Comparison of ENCODE assay signal across 8 mouse cellular contexts in the genomic region with DNA sequence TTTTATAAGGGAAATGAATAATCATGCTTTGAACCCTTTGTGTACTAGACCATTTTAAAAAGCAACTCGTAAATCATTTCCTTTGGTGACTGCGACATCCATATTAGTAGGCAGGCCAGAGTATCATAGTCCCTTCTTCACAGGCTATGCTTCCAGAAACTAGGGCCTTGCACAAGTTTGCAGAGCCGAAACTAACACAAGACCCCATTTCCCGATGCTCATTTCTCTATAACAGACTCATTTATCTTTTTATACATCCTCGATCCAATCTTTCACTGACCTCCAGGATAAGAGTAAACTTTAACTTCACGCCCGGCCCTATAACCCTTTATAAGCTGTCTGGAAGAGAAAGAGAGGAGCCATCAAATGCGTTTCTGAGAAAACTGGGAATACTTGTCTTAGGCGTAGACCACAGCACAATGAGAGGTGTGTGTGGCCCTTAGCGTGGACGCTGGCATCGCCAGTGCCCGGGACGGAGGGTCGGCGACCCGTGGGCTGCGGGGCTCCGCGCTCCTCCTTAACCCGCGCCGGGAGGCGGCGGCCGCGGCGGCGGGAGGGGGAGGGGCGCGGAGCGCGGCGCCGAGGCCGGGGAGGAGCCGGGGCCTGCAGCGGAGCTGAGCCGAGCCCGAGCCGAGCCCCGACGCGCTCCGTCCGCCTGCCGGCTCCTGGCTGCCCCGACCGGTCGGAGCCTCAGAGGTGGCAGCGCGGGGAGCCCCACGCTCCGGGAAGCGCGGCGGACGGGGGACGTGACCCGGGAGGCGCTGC. TPM values are rescaled to one million over a fixed set of nuclear protein-coding genes. Genes with fewer than 3 reads are reported as not detected.
DNase-seq lines count a peak whose midpoint lies in the region; ATAC-seq and TF ChIP-seq lines count a peak whose summit lies in the region.

A gene (plus strand): TSS at position 609 of the 765 bp plus-strand sequence.

- no peak; a peak in 2 of 4 replicates for TF ChIP-seq POLR2A in MEL (IDR thresholded peaks at IDR 0.05; ENCODE audit: control insufficient read depth in 1 of 2, insufficient read depth in 1 of 2, low read depth in 1 of 2, low read length in 2 of 2, poor library complexity in 1 of 2)

- TF ChIP-seq CTCF in MEL (IDR thresholded peaks at IDR 0.05 in 2 of 3, conservative IDR thresholded peaks at IDR 0.05 in 1 of 3; ENCODE audit: control insufficient read depth in 1 of 3, insufficient read depth in 1 of 3, low read depth in 2 of 3, low read length in 3 of 3, poor library complexity in 1 of 3, severe bottlenecking in 1 of 3): no peak
- TF ChIP-seq CTCF in lung, postnatal 0 days (IDR thresholded peaks at IDR 0.05): no peak

- peak within 1 kb of the TSS; percentile 69 for H3K27ac ChIP-seq in MEL (ENCODE audit: control insufficient read depth, low read depth, low read length)
- H3K27ac ChIP-seq in lung, postnatal 0 days (ENCODE audit: low read length): peak within 1 kb of the TSS; percentile 90

- H3K79me2 ChIP-seq in MEL (ENCODE audit: control insufficient read depth, insufficient read depth, low read length, poor library complexity): peaks cover 12% of the 10 kb centered on the region

- peak; percentile 70 for DNase-seq in MEL (ENCODE audit: low read depth, low spot score)
- peak; percentile 69 for DNase-seq in cerebellum, adult 8-10 months
- DNase-seq in forelimb bud, embryonic 11.5 days (ENCODE audit: low read depth, low spot score): peak; percentile 41
- DNase-seq in layer of hippocampus, adult 9-11 months: peak; percentile 55
- peak; percentile 85 for DNase-seq in lung, postnatal 0 days (ENCODE audit: low spot score)
- peak; percentile 57 for DNase-seq in ovary, postnatal 10 days (ENCODE audit: low spot score)
- peak; percentile 72 for DNase-seq in thymus, postnatal 25 days

- H3K27me3 ChIP-seq in MEL (ENCODE audit: control insufficient read depth in 1 of 2, insufficient read depth in 2 of 2, low read length in 2 of 2): no peaks in the 10 kb centered on the region
- no peaks in the 10 kb centered on the region for H3K27me3 ChIP-seq in lung, postnatal 0 days (replicated peaks; ENCODE audit: insufficient read depth, low read length)

- 2% methylated on average over 43 of the region's 61 CpGs for WGBS in lung, postnatal 0 days

- H3K9ac ChIP-seq in MEL (ENCODE audit: control insufficient read depth, low read depth, low read length, poor library complexity, severe bottlenecking): peak within 1 kb of the TSS; percentile 97
- H3K9ac ChIP-seq in lung, postnatal 0 days (replicated peaks; ENCODE audit: low read depth): peak within 1 kb of the TSS; percentile 95

- peak within 1 kb of the TSS; percentile 92 for H3K4me2 ChIP-seq in lung, postnatal 0 days (replicated peaks; ENCODE audit: low read depth, low read length)

- TF ChIP-seq RAD21 in MEL (IDR thresholded peaks at IDR 0.05; ENCODE audit: low read depth, low read length): no peak

- H3K4me1 ChIP-seq in MEL (ENCODE audit: control insufficient read depth in 1 of 2, insufficient read depth in 2 of 2, low read length in 2 of 2): peaks cover 18 to 27% of the 10 kb centered on the region in 2 experiments
- peaks cover 20% of the 10 kb centered on the region for H3K4me1 ChIP-seq in lung, postnatal 0 days (ENCODE audit: insufficient read depth, low read depth, low read length)

- ATAC-seq in hematopoietic stem cell, adult 5-6 weeks (replicated peaks in 1 of 2; ENCODE audit: insufficient read depth in 1 of 2, low FRiP score in 2 of 2, low TSS enrichment in 1 of 2, low read depth in 1 of 2, poor library complexity in 2 of 2, severe bottlenecking in 2 of 2): peak; percentile 53 to 72
- peak; percentile 96 for ATAC-seq in lung, postnatal 0 days

- TF ChIP-seq EP300 in MEL (IDR thresholded peaks at IDR 0.05; ENCODE audit: low read depth in 1 of 2, low read length in 2 of 2): no peak
- no peak for TF ChIP-seq EP300 in lung, postnatal 0 days (IDR thresholded peaks at IDR 0.05)

- no peaks in the 10 kb centered on the region for H3K9me3 ChIP-seq in MEL (replicated peaks; ENCODE audit: insufficient read depth, low read length)
- no peaks in the 10 kb centered on the region for H3K9me3 ChIP-seq in lung, postnatal 0 days (ENCODE audit: low read length)

- peaks cover 0 to 26% of the 10 kb centered on the region in 2 experiments; a peak in 2 of 4 replicates for H3K36me3 ChIP-seq in MEL (ENCODE audit: control insufficient read depth in 1 of 2, insufficient read depth in 2 of 2, low read length in 2 of 2)
- H3K36me3 ChIP-seq in lung, postnatal 0 days (ENCODE audit: insufficient read depth, low read length): no peaks in the 10 kb centered on the region

- peak within 1 kb of the TSS; percentile 98 to 99 for H3K4me3 ChIP-seq in MEL (ENCODE audit: control insufficient read depth in 1 of 2, insufficient read depth in 1 of 2, low read depth in 2 of 2, low read length in 2 of 2)
- peak within 1 kb of the TSS; percentile 88 for H3K4me3 ChIP-seq in lung, postnatal 0 days (ENCODE audit: low read depth, low read length)

TF ChIP-seq in MEL, 35 proteins besides CTCF, POLR2A, EP300 and RAD21:
- TF ChIP-seq TAL1 (IDR thresholded peaks at IDR 0.05; ENCODE audit: low read length) (no peak), ZNF384 (IDR thresholded peaks at IDR 0.05; ENCODE audit: low read depth, low read length) (no peak), TCF12 (IDR thresholded peaks at IDR 0.05; ENCODE audit: low read depth, low read length) (0 out of 2 replicates have a peak, but pooled peaks have one; percentile 23), POLR2AphosphoS2 (IDR thresholded peaks at IDR 0.05; ENCODE audit: low read length) (no peak), UBTF (IDR thresholded peaks at IDR 0.05; ENCODE audit: borderline replicate concordance, insufficient read depth, low read depth, low read length) (peak; percentile 78; the same call in 1 of the 2 replicates), NELFE (IDR thresholded peaks at IDR 0.05; ENCODE audit: low read depth, low read length) (0 out of 2 replicates have a peak, but pooled peaks have one; percentile 21), GATA1 (IDR thresholded peaks at IDR 0.05; ENCODE audit: low read depth, low read length) (no peak)
TF ChIP-seq in MEL: peak in this region for 3.

RNA-seq across cellular contexts. Expression of the gene that starts here (rescaled TPM):
- 2.0 and 2.2 TPM in 2 replicates for total RNA-seq in MEL (2012; rRNA removed)
- polyA plus RNA-seq in MEL (2012; ENCODE audit: insufficient read depth in 1 of 2, insufficient read length in 2 of 2, low read depth in 1 of 2, low replicate concordance in 2 of 2, missing spikeins in 1 of 2): 1 to 10 TPM in 1 of 2 experiments, not detected in 1; 8.6 TPM
- 8.9 and 9.7 TPM in 2 replicates for total RNA-seq in hematopoietic stem cell, adult 5-6 weeks (2017)
- polyA plus RNA-seq in lung, postnatal 0 days (2015; fragmentation: Nextera tagmentation; extraction: Ambion mirVana): 5.5 and 6.1 TPM in 2 replicates

Comparison
In these comparisons a context has a peak if more than half of its experiments do, and no peak if none do; other contexts are left out.
1. Peak in every context shown above with its lines: DNase-seq, ATAC-seq, H3K4me3 ChIP-seq and H3K27ac ChIP-seq.